Mouse (Mus musculus) midbrain, embryonic 11.5 days (tissue): ENCODE measurements around the gene Tnr. TPM values are rescaled to one million over a fixed set of nuclear protein-coding genes. Genes with fewer than 3 reads are reported as not detected.
A peak's percentile ranks its signal among the peaks of the same experiment; 100 is the strongest.

ENCODE experiments used
- ATAC-seq: fragments of 200-750 bp; cut with Nextera tagmentation; 2 replicates; pipeline ENCODE4 v1.8.0; 2017; ENCODE audit warnings: moderate TSS enrichment, moderate library complexity; ENCODE audit not compliant: low FRiP score
- DNase-seq: peaks from one replicate; pipeline ENCODE4 v3.0.0; 2015; ENCODE audit warnings: low spot score; ENCODE audit errors: missing footprints
- H3K27ac ChIP-seq: fragments of 300-500 bp; sonication (generic); 2 replicates; pipeline ENCODE4 v1.5.1; 2014; ENCODE audit warnings: low read depth, low read length
- H3K27me3 ChIP-seq: fragments of 300-500 bp; sonication (generic); 2 replicates; pipeline ENCODE4 v1.6.1; 2014; ENCODE audit warnings: mild to moderate bottlenecking, low read length, moderate library complexity, mixed read lengths; ENCODE audit not compliant: control insufficient read depth, insufficient read depth
- H3K36me3 ChIP-seq: fragments of 300-500 bp; sonication (generic); 2 replicates; pipeline ENCODE4 v1.6.1; 2014; ENCODE audit warnings: mild to moderate bottlenecking, low read length, moderate library complexity, mixed read lengths; ENCODE audit not compliant: control insufficient read depth, insufficient read depth
- H3K4me1 ChIP-seq: fragments of 300-500 bp; sonication (generic); 2 replicates; pipeline ENCODE4 v1.6.1; 2014; ENCODE audit warnings: low read length; ENCODE audit not compliant: control insufficient read depth, insufficient read depth
- H3K4me2 ChIP-seq: fragments of 300-500 bp; sonication (generic); 2 replicates; pipeline ENCODE4 v1.6.1; 2014; ENCODE audit warnings: mild to moderate bottlenecking, moderate library complexity
- H3K4me3 ChIP-seq: fragments of 300-500 bp; sonication (generic); 2 replicates; pipeline ENCODE4 v1.5.1; 2014; ENCODE audit warnings: low read depth, low read length
- H3K9ac ChIP-seq: fragments of 300-500 bp; sonication (generic); 2 replicates; pipeline ENCODE4 v1.6.1; 2014; ENCODE audit warnings: low read length
- H3K9me3 ChIP-seq: fragments of 300-500 bp; sonication (generic); 2 replicates; pipeline ENCODE4 v1.6.1; 2016; ENCODE audit warnings: low read length; ENCODE audit not compliant: control insufficient read depth
- WGBS: fragments of 180-500 bp; shearing (Covaris S2); extraction: QIAGEN DNeasy Blood & Tissue Kit; methylation state at CpG from one replicate; pipeline ENCODE4 v1.1.7; 2014; 5-methylcytosine and 5-hydroxymethylcytosine counted together
- polyA plus RNA-seq: library from polyadenylated mRNA; unstranded; fragments of >200 nt; fragmentation: Nextera tagmentation; extraction: Ambion mirVana; gene quantifications from 2 replicates; pipeline ENCODE4 v1.2.1, GENCODE M21; 2014

The Tnr gene
- polyA plus RNA-seq, 1 experiment from 2014 or later, result 0.16 TPM

DNA sequence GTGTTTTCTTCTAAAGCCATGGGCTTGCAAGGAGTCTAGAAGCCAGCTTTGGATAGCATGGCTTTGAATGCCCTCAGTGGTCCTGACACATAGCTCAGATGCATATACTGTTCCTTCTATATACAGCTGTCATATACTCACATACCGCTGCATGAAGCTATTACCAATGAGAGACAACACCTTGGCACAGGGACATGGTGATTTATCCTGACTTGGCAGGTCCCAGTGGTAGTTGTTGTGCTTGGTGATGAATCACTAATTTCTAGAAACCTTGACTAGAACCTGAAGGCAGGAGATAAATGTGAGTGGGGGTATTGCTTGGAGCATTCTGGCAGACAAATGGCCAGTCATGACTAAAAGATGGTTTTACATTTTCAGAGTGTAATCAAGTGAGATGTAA, 192.7 kb downstream of the Tnr start:
- Histone ChIP-seq H3K9ac (no peak overlapping the region), H3K27ac (no peak overlapping the region), H3K36me3 (no peaks in the 10 kb centered on the region), H3K9me3 (no peaks in the 10 kb centered on the region), H3K4me2 (no peak overlapping the region), H3K27me3 (no peaks in the 10 kb centered on the region), H3K4me3 (no peak overlapping the region), H3K4me1 (no peaks in the 10 kb centered on the region)
- ATAC-seq (no peak), DNase-seq (no peak)
- 88% methylated on average over 1 of the region's 1 CpGs for WGBS

DNA sequence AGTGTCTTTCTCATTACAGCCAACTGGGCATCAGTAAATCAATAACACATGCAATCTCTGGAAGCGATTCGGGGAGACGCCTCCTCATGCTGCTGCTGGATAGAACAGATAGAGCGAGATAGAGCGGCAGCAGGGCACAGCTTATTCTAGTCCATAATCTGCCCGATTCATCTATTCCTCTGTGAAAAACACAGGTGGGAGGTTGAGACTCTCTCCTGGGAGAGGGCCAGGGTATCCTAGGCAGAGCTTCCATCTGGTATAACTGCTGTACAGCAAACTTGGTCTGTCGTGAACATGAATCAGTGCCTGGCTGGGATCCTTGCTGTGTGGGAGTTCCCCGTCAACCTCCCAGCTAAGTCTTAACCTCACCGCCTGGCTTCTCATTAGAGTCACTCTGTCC, 193.4 kb downstream of the Tnr start:
- ATAC-seq (no peak), DNase-seq (no peak)

DNA sequence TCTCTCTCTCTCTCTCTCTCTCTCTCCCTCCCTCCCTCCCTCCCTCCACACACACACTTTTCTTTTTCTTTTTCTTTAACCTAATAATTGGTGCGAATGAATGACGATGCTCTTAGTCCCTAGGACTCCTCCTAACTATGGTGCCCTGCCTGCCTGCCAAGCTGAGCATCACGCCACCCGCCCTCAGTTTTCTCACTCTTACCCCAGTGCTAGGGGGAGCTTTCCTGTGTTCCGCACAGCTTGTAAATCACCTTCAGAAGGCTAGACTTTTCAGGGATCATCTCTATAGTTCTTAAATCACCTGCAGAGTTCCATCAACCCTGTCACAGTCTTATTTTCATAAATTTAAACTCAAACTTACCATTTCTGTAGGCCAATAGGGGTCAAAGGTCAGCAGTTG, 200.2 kb downstream of the Tnr start:
- Histone ChIP-seq H3K36me3 (no peaks in the 10 kb centered on the region), H3K4me3 (no peak overlapping the region), H3K27ac (no peak overlapping the region), H3K4me1 (no peaks in the 10 kb centered on the region), H3K9ac (no peak overlapping the region), H3K27me3 (no peaks in the 10 kb centered on the region), H3K4me2 (no peak overlapping the region), H3K9me3 (no peaks in the 10 kb centered on the region)
- no peak for DNase-seq
- WGBS, result 87% methylated on average over 5 of the region's 5 CpGs
- no peak for ATAC-seq

More for the DNA sequence above, 193.4 kb downstream of the Tnr start:
- Histone ChIP-seq H3K36me3 (no peaks in the 10 kb centered on the region), H3K9ac (no peak overlapping the region), H3K27ac (no peak overlapping the region), H3K27me3 (no peaks in the 10 kb centered on the region), H3K4me3 (no peak overlapping the region), H3K9me3 (no peaks in the 10 kb centered on the region), H3K4me2 (no peak overlapping the region), H3K4me1 (no peaks in the 10 kb centered on the region)
- 93% methylated on average over 9 of the region's 9 CpGs for WGBS

DNA sequence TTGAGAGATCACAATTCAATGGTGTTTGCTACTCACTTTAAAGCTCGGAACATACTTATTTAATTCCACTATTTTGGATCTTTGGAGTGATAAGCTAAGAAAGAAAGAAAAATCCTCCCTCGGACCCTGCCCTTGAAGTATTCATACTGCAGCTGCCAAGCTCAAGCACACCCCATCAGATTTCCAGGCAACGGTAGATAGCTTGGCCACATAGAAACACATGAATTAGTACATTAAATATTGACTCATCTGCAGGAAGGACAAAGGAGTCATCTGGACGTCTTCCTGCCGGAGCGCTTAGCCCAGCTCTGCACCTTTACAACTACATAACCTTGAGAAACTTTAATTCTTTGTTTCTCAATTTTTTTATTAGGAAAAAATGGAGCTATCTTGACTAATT, 205.7 kb downstream of the Tnr start:
- 89% methylated on average over 6 of the region's 6 CpGs for whole genome bisulfite sequencing
- Histone ChIP-seq H3K4me2 (no peak overlapping the region), H3K4me1 (0 out of 2 replicates have a peak, but pooled peaks cover 3% of the 10 kb centered on the region), H3K9ac (no peak overlapping the region), H3K4me3 (no peak overlapping the region), H3K9me3 (no peaks in the 10 kb centered on the region), H3K27me3 (no peaks in the 10 kb centered on the region), H3K36me3 (no peaks in the 10 kb centered on the region), H3K27ac (no peak overlapping the region)
- ATAC-seq, result no peak
- peak; percentile 54 for DNase-seq

DNA sequence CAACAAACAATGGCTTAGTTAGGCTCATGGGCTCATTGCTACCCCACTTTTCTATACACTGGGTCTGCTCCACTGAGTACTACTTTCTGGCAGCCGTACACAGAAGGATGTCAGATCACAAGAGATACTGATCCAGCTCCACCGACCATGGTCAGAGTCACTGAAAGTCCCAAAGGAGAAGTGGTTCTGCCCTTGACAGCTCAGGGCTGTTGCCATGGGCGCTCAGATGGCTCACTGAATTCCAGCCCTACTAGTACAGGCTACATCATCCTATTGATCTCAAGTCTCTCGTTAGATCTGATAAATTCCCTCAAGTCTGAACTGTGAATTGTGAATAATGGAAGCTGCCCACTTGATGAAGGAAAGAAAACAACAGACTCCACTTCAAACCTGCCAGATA, 207.3 kb downstream of the Tnr start:
- peak; percentile 62 for DNase-seq

DNA sequence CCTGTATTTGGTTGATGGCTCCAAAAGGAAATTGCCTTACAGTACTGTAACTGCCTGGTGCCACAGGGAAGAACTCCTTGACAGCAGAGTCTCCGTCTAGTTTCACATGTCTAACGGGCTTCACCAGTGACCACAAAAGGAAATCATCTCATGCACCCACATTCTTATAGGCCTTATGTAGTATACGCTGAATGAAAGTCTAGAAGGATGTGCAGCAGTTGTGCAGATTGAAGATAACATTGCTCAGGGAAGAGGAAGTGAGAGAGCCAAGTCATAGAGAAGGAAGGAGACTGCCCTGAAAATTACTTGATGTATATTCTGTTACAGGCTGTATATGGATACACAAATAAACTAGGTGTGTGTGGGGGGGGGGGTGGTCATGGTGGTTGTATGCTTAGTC, 211.5 kb downstream of the Tnr start:
- H3K4me2 ChIP-seq, result no peak overlapping the region
- 91% methylated on average over 3 of the region's 3 CpGs for WGBS
- no peak overlapping the region for H3K27ac ChIP-seq
- no peaks in the 10 kb centered on the region; the same call in 1 of the 2 replicates for H3K27me3 ChIP-seq
- 0 out of 2 replicates have a peak, but pooled peaks cover 3% of the 10 kb centered on the region for H3K4me1 ChIP-seq
- H3K4me3 ChIP-seq, result no peak overlapping the region
- peak; percentile 69 for DNase-seq
- no peak for ATAC-seq
- H3K36me3 ChIP-seq, result no peaks in the 10 kb centered on the region
- no peak overlapping the region for H3K9ac ChIP-seq
- H3K9me3 ChIP-seq, result no peaks in the 10 kb centered on the region

More for the DNA sequence above, 207.3 kb downstream of the Tnr start:
- Histone ChIP-seq H3K36me3 (no peaks in the 10 kb centered on the region), H3K27me3 (no peaks in the 10 kb centered on the region), H3K4me2 (no peak overlapping the region), H3K9ac (no peak overlapping the region), H3K9me3 (no peaks in the 10 kb centered on the region), H3K4me1 (0 out of 2 replicates have a peak, but pooled peaks cover 3% of the 10 kb centered on the region), H3K4me3 (no peak overlapping the region), H3K27ac (no peak overlapping the region)
- 53% methylated on average over 4 of the region's 4 CpGs for WGBS
- ATAC-seq, result no peak

DNA sequence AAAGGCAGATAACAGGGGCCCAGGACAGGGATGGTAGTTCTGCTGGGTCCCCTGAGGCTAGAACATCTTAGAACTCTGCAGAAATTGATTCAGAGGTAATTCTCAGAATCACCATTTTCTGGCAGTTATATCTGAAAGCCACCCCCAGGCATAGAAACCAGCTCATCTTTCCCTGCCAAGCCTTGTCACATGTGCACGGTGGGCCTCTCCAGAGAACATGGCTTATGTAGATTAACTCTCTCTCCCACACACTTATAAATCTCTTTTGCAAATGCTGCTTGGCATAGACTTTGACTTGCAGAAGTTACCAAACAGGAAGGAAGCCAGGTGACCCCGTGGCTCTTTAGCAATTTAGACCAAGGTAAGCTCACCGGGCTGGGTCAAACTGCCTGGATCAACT, 215.9 kb downstream of the Tnr start:
- H3K9ac ChIP-seq, result no peak overlapping the region
- H3K27me3 ChIP-seq, result no peaks in the 10 kb centered on the region; the same call in 1 of the 2 replicates
- no peak overlapping the region for H3K27ac ChIP-seq
- peaks cover 4% of the 10 kb centered on the region; the same call in 1 of the 2 replicates for H3K4me1 ChIP-seq
- no peaks in the 10 kb centered on the region for H3K9me3 ChIP-seq
- DNase-seq (peak; percentile 66), ATAC-seq (no peak)
- WGBS, result 84% methylated on average over 3 of the region's 3 CpGs
- H3K4me3 ChIP-seq, result no peak overlapping the region
- H3K36me3 ChIP-seq, result no peaks in the 10 kb centered on the region
- H3K4me2 ChIP-seq, result no peak overlapping the region

DNA sequence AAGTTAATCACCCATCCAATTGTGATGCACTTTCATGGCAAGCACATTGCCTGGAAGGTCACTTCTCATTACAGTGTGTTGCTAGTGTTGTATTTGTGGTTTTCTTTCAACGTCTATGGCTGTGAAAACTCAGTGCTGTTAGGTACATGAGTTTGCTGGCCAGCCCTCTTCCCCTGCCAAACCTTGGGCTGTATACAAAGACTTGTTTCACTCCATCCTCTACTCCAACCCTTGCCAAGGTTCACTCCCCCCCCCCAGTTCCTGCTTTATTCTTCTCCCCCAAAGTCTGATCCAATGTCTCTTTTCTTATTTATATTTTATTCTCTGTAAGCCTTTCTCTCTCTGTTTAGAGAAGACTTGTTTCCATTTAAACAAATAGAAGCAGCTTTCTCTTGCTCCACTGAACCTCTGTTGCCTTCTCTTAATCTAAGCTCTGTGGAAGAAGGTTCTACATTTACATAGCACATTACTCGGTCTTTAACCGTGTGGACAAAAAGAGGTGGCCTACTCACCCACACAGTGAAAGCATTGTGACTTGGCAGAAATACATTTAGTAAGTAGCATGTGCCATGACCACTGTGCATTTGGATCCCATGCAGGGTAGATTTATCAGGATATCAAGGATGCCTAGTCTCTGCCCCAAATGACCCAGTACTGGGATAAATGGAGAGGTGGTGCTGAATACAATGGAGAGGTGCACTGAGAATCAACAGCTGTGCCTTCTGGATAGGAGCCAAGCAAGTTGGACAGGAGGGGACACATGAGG, 217.9 kb downstream of the Tnr start:
- ATAC-seq, result no peak
- Histone ChIP-seq H3K27me3 (no peaks in the 10 kb centered on the region; the same call in 1 of the 2 replicates), H3K9ac (no peak overlapping the region), H3K4me1 (peaks cover 4% of the 10 kb centered on the region; the same call in 1 of the 2 replicates), H3K4me2 (no peak overlapping the region), H3K27ac (no peak overlapping the region), H3K36me3 (no peaks in the 10 kb centered on the region), H3K9me3 (no peaks in the 10 kb centered on the region), H3K4me3 (no peak overlapping the region)
- peak; percentile 73 for DNase-seq
- WGBS, result 40% methylated on average over 3 of the region's 3 CpGs

DNA sequence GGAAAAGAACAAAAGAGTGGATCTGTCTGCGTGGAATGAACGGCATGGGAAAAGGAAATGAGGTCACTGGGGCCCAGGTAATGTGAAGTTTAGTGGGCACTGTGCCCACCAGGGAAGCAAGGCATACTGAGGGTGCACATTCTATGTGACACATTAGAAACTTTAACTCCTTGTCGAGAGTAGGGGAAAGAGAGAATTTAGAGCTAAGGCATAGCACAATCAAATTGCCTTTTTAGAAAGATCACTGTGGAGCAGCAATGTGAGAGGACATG, 218.4 kb downstream of the Tnr start:
- Histone ChIP-seq H3K27ac (no peak overlapping the region), H3K9ac (no peak overlapping the region), H3K9me3 (no peaks in the 10 kb centered on the region), H3K4me1 (peaks cover 4% of the 10 kb centered on the region; the same call in 1 of the 2 replicates), H3K4me3 (no peak overlapping the region), H3K36me3 (no peaks in the 10 kb centered on the region), H3K4me2 (no peak overlapping the region), H3K27me3 (no peaks in the 10 kb centered on the region; the same call in 1 of the 2 replicates)
- no peak for DNase-seq
- WGBS, result 69% methylated on average over 3 of the region's 3 CpGs
- no peak for ATAC-seq
